Mouse (Mus musculus) testis, adult 2 months (tissue): ENCODE data around the gene Hmgn3.

ENCODE experiments used
- CTCF ChIP-seq: fragments of 200-500 bp; IDR thresholded peaks from 2 replicates; pipeline ENCODE4 v1.5.1; 2012; ENCODE audit warnings: low read depth, mild to moderate bottlenecking, inconsistent platforms, low read length, moderate library complexity; ENCODE audit not compliant: control insufficient read depth, insufficient read depth, insufficient replicate concordance
- POLR2A ChIP-seq: fragments of 200-500 bp; IDR thresholded peaks from 2 replicates; pipeline ENCODE4 v1.6.1; 2012; ENCODE audit warnings: low read depth, mild to moderate bottlenecking, inconsistent platforms, low read length, moderate library complexity; ENCODE audit not compliant: control insufficient read depth

DNA sequence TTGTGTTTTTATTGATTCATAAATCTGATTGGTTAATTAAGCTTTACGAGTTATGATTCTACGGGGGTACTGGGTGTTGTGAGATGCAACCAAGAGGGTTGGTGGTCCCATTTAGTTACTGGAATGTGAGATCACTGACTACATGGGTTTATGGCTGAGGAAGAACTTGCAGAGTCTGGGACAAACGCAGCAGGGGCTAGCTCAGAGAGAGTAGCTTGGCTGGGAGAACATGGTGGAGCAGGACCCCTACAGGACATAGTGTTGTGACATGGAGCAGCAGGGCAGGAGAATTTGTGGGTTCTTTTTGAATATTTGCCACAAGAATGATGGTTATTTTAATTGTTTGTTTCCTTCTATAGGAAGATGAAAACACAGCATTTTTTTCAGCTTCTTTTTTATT lies 45.7 kb downstream of the Hmgn3 start:
- TF ChIP-seq CTCF (no peak), POLR2A (no peak)
